Mouse (Mus musculus): ENCODE data around the gene Sbk3. TPM values are rescaled to one million over a fixed set of nuclear protein-coding genes. Genes with fewer than 3 reads are reported as not detected.
A peak's percentile ranks its signal among the peaks of the same experiment; 100 is the strongest.
"Not testable (repeated sequence)": the region's sequence is repeated elsewhere in the genome, so short reads cannot be mapped to it uniquely, and the experiment has no call there.

Sbk3 gene
- polyA plus RNA-seq, 1 experiment from 2014 or later: not detected

- H3K4me2 ChIP-seq (replicated peaks; ENCODE audit: low read depth, low read length): peak within 1 kb of the TSS; percentile 51
- ATAC-seq (ENCODE audit: low FRiP score) (peak; percentile 81), DNase-seq (ENCODE audit: low spot score) (peak; percentile 95)
- peaks cover 9% of the 10 kb centered on the region; the same call in 1 of the 2 replicates for H3K36me3 ChIP-seq (ENCODE audit: control insufficient read depth, insufficient read depth, low read length)
- no peaks in the 10 kb centered on the region for H3K4me1 ChIP-seq (replicated peaks; ENCODE audit: control insufficient read depth, insufficient read depth, low read length)
- H3K9ac ChIP-seq (ENCODE audit: low read depth, low read length): peak within 1 kb of the TSS; percentile 82
- peak within 1 kb of the TSS; percentile 52 for H3K4me3 ChIP-seq (ENCODE audit: low read depth, low read length)
- WGBS: under 1% methylated on average over 54 of the region's 76 CpGs
- H3K9me3 ChIP-seq (ENCODE audit: control insufficient read depth, low read length): no peaks in the 10 kb centered on the region
- H3K27ac ChIP-seq (ENCODE audit: low read depth, low read length): peak within 1 kb of the TSS; percentile 96
- H3K27me3 ChIP-seq (ENCODE audit: control insufficient read depth, insufficient read depth, low read length): no peaks in the 10 kb centered on the region
These were observed 44.4 kb upstream of the Sbk3 start, which contains the start of gene Gm44973 for GRCm38 (mm10) chr7:5015118-5016001. TSS of gene Gm44973 (plus strand) at chr7:5015496.

GRCm38 (mm10) chr7:5014251-5015117 is 43.5 kb upstream of the Sbk3 start, which contains the start of the genes Zfp524 and Fiz1:
TSS of gene Zfp524 (plus strand) at chr7:5014415.
TSS of gene Fiz1 (minus strand) at chr7:5014697.
- Histone ChIP-seq H3K36me3 (ENCODE audit: control insufficient read depth, insufficient read depth, low read length) (peaks cover 11% of the 10 kb centered on the region; the same call in 1 of the 2 replicates), H3K27ac (ENCODE audit: low read depth, low read length) (peak within 1 kb of the TSS; percentile 96), H3K4me3 (ENCODE audit: low read depth, low read length) (peak within 1 kb of the TSS; percentile 52), H3K9ac (ENCODE audit: low read depth, low read length) (peak within 1 kb of the TSS; percentile 82), H3K27me3 (ENCODE audit: control insufficient read depth, insufficient read depth, low read length) (no peaks in the 10 kb centered on the region), H3K4me1 (replicated peaks; ENCODE audit: control insufficient read depth, insufficient read depth, low read length) (no peaks in the 10 kb centered on the region), H3K9me3 (ENCODE audit: control insufficient read depth, low read length) (no peaks in the 10 kb centered on the region), H3K4me2 (replicated peaks; ENCODE audit: low read depth, low read length) (peak within 1 kb of the TSS; percentile 51)
- peak; percentile 84 for ATAC-seq (ENCODE audit: low FRiP score)
- DNase-seq (ENCODE audit: low spot score): peak; percentile 98
- WGBS: under 1% methylated on average over 41 of the region's 42 CpGs

- DNase-seq (ENCODE audit: low spot score) (no peak), ATAC-seq (ENCODE audit: low FRiP score) (no peak)
- Histone ChIP-seq H3K9me3 (ENCODE audit: control insufficient read depth, low read length) (no peaks in the 10 kb centered on the region), H3K9ac (ENCODE audit: low read depth, low read length) (no peak overlapping the region), H3K4me1 (replicated peaks; ENCODE audit: control insufficient read depth, insufficient read depth, low read length) (no peaks in the 10 kb centered on the region), H3K27ac (ENCODE audit: low read depth, low read length) (no peak overlapping the region), H3K27me3 (ENCODE audit: control insufficient read depth, insufficient read depth, low read length) (no peaks in the 10 kb centered on the region), H3K4me3 (ENCODE audit: low read depth, low read length) (no peak overlapping the region), H3K4me2 (replicated peaks; ENCODE audit: low read depth, low read length) (no peak overlapping the region), H3K36me3 (ENCODE audit: control insufficient read depth, insufficient read depth, low read length) (peaks cover 24% of the 10 kb centered on the region)
- 93% methylated on average over 27 of the region's 27 CpGs for WGBS
These were observed 41.9 kb upstream of the Sbk3 start for GRCm38 (mm10) chr7:5012681-5013513.

- Histone ChIP-seq H3K27ac (ENCODE audit: low read depth, low read length) (no peak overlapping the region), H3K36me3 (ENCODE audit: control insufficient read depth, insufficient read depth, low read length) (peaks cover 30% of the 10 kb centered on the region), H3K9me3 (ENCODE audit: control insufficient read depth, low read length) (no peaks in the 10 kb centered on the region), H3K4me2 (replicated peaks; ENCODE audit: low read depth, low read length) (no peak overlapping the region), H3K4me1 (replicated peaks; ENCODE audit: control insufficient read depth, insufficient read depth, low read length) (no peaks in the 10 kb centered on the region), H3K27me3 (ENCODE audit: control insufficient read depth, insufficient read depth, low read length) (no peaks in the 10 kb centered on the region), H3K4me3 (ENCODE audit: low read depth, low read length) (no peak overlapping the region), H3K9ac (ENCODE audit: low read depth, low read length) (no peak overlapping the region)
- 95% methylated on average over 26 of the region's 26 CpGs for WGBS
- ATAC-seq (ENCODE audit: low FRiP score) (no peak), DNase-seq (ENCODE audit: low spot score) (no peak)
These were observed 37.3 kb upstream of the Sbk3 start for GRCm38 (mm10) chr7:5008229-5008628.

- not testable (repeated sequence) for H3K36me3 ChIP-seq (ENCODE audit: control insufficient read depth, insufficient read depth, low read length)
These were observed 31.9 kb upstream of the Sbk3 start for GRCm38 (mm10) chr7:5002876-5003275.

GRCm38 (mm10) chr7:4999876-5000275 is 28.9 kb upstream of the Sbk3 start:
- Histone ChIP-seq H3K4me1 (replicated peaks; ENCODE audit: control insufficient read depth, insufficient read depth, low read length) (0 out of 2 replicates have a peak, but pooled peaks cover 2% of the 10 kb centered on the region), H3K9me3 (ENCODE audit: control insufficient read depth, low read length) (no peaks in the 10 kb centered on the region), H3K9ac (ENCODE audit: low read depth, low read length) (no peak overlapping the region), H3K36me3 (ENCODE audit: control insufficient read depth, insufficient read depth, low read length) (no peaks in the 10 kb centered on the region), H3K4me2 (replicated peaks; ENCODE audit: low read depth, low read length) (no peak overlapping the region), H3K27me3 (ENCODE audit: control insufficient read depth, insufficient read depth, low read length) (peaks cover 2% of the 10 kb centered on the region; the same call in 1 of the 2 replicates), H3K4me3 (ENCODE audit: low read depth, low read length) (no peak overlapping the region), H3K27ac (ENCODE audit: low read depth, low read length) (no peak overlapping the region)
- DNase-seq (ENCODE audit: low spot score) (no peak), ATAC-seq (ENCODE audit: low FRiP score) (no peak)
- WGBS: 67% methylated on average over 2 of the region's 2 CpGs

More at GRCm38 (mm10) chr7:5002876-5003275, 31.9 kb upstream of the Sbk3 start:
- not testable (repeated sequence) for H3K9ac ChIP-seq (ENCODE audit: low read depth, low read length); ATAC-seq (ENCODE audit: low FRiP score); H3K4me2 ChIP-seq (replicated peaks; ENCODE audit: low read depth, low read length); DNase-seq (ENCODE audit: low spot score); H3K27ac ChIP-seq (ENCODE audit: low read depth, low read length); H3K4me3 ChIP-seq (ENCODE audit: low read depth, low read length); H3K9me3 ChIP-seq (ENCODE audit: control insufficient read depth, low read length); H3K4me1 ChIP-seq (replicated peaks; ENCODE audit: control insufficient read depth, insufficient read depth, low read length); H3K27me3 ChIP-seq (ENCODE audit: control insufficient read depth, insufficient read depth, low read length)
- 74% methylated on average over 8 of the region's 8 CpGs for WGBS

- Histone ChIP-seq H3K4me3 (ENCODE audit: low read depth, low read length) (peak overlapping the region; percentile 67), H3K27me3 (ENCODE audit: control insufficient read depth, insufficient read depth, low read length) (peaks cover 19% of the 10 kb centered on the region), H3K36me3 (ENCODE audit: control insufficient read depth, insufficient read depth, low read length) (no peaks in the 10 kb centered on the region), H3K27ac (ENCODE audit: low read depth, low read length) (no peak overlapping the region), H3K4me1 (replicated peaks; ENCODE audit: control insufficient read depth, insufficient read depth, low read length) (peaks cover 18% of the 10 kb centered on the region; the same call in 1 of the 2 replicates), H3K9ac (ENCODE audit: low read depth, low read length) (peak overlapping the region; percentile 87; the same call in 1 of the 2 replicates), H3K4me2 (replicated peaks; ENCODE audit: low read depth, low read length) (peak overlapping the region; percentile 71), H3K9me3 (ENCODE audit: control insufficient read depth, low read length) (no peaks in the 10 kb centered on the region)
- WGBS: 74% methylated on average over 6 of the region's 8 CpGs
- DNase-seq (ENCODE audit: low spot score) (no peak), ATAC-seq (ENCODE audit: low FRiP score) (no peak)
These were observed 26.0 kb upstream of the Sbk3 start for GRCm38 (mm10) chr7:4996934-4997333.

Measured in hindbrain, embryonic 11.5 days (tissue).